Mouse (Mus musculus) heart, adult 2 months (tissue): ENCODE data around the gene Nfs1.

Source experiments
- CTCF ChIP-seq: fragments of 200-600 bp; IDR thresholded peaks from 2 replicates; pipeline ENCODE4 v1.8.1; 2022; ENCODE audit warnings: antibody characterized with exemption, mild to moderate bottlenecking, moderate library complexity
- EP300 ChIP-seq: fragments of 200-500 bp; IDR thresholded peaks from 2 replicates; pipeline ENCODE4 v1.6.1; 2011; ENCODE audit warnings: low read depth, low read length, control low read depth; ENCODE audit not compliant: insufficient read depth

DNA sequence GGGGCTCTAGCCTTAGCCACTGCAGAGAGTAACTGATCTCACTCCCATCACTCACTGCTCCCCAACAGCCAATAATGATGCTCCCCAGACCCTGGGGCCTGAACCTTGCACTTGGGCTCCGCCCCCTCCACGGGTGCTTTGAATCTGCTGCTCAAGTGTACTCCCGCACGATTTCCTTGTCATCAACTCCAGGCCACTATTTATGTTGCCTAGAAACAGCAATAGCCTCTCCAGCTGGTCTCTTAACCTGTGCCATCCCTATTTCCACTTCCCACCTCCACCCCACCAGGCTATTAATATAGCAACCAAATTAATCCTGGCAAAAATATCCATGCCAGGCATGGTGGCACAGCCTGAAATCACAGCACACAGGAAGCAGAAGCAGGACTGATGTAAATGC lies 64.3 kb downstream of the Nfs1 start:
- TF ChIP-seq CTCF (no peak), EP300 (no peak)
